In genomic region chr3:38485107-38485545, GRCm38 (mm10) we compare ENCODE assay signal across 8 mouse cellular contexts. TPM values are rescaled to one million over a fixed set of nuclear protein-coding genes. Genes with fewer than 3 reads are reported as not detected.
DNase-seq lines count a peak whose midpoint lies in the region; ATAC-seq and TF ChIP-seq lines count a peak whose summit lies in the region.

No protein-coding gene starts in this region.

- WGBS in liver, embryonic 11.5 days = 3% methylated on average over 26 of the region's 26 CpGs
- 2% methylated on average over 26 of the region's 26 CpGs for WGBS in stomach, postnatal 0 days

- intact Hi-C loops in gastrocnemius, adult 2 months (cut with DNase I) = no loop called here

- peak overlapping the region; percentile 71 for H3K4me2 ChIP-seq in liver, embryonic 11.5 days
- peak overlapping the region; percentile 57 for H3K4me2 ChIP-seq in stomach, postnatal 0 days (replicated peaks; ENCODE audit: low read depth)

- TF ChIP-seq EP300 in stomach, postnatal 0 days (optimal IDR thresholded peaks at IDR 0.05) = no peak

- no peaks in the 10 kb centered on the region for H3K36me3 ChIP-seq in testis, adult 2 months (ENCODE audit: control insufficient read depth, insufficient read depth, low read length)
- no peaks in the 10 kb centered on the region for H3K36me3 ChIP-seq in liver, embryonic 11.5 days (ENCODE audit: control insufficient read depth, insufficient read depth, low read length)
- H3K36me3 ChIP-seq in stomach, postnatal 0 days (ENCODE audit: control insufficient read depth, insufficient read depth, low read length) = no peaks in the 10 kb centered on the region

- H3K27me3 ChIP-seq in testis, adult 2 months (ENCODE audit: control insufficient read depth, insufficient read depth, low read length) = no peaks in the 10 kb centered on the region
- H3K27me3 ChIP-seq in liver, embryonic 11.5 days (replicated peaks; ENCODE audit: control insufficient read depth, insufficient read depth, low read length) = no peaks in the 10 kb centered on the region
- no peaks in the 10 kb centered on the region for H3K27me3 ChIP-seq in stomach, postnatal 0 days (ENCODE audit: control insufficient read depth, insufficient read depth, low read length)

- H3K9me3 ChIP-seq in liver, embryonic 11.5 days (ENCODE audit: control insufficient read depth, low read length) = no peaks in the 10 kb centered on the region
- no peaks in the 10 kb centered on the region for H3K9me3 ChIP-seq in stomach, postnatal 0 days (ENCODE audit: control insufficient read depth, low read length)

- TF ChIP-seq CTCF in gastrocnemius, adult 2 months (IDR thresholded peaks at IDR 0.05) = no peak
- TF ChIP-seq CTCF in testis, adult 2 months (IDR thresholded peaks at IDR 0.05; ENCODE audit: control insufficient read depth, insufficient read depth, insufficient replicate concordance, low read depth, low read length) = no peak
- TF ChIP-seq CTCF in stomach, postnatal 0 days (IDR thresholded peaks at IDR 0.05; ENCODE audit: low read depth) = no peak

- 0 out of 2 replicates have a peak overlapping the region, but pooled peaks have one; percentile 14 for H3K9ac ChIP-seq in liver, embryonic 11.5 days (ENCODE audit: low read depth, low read length)
- H3K9ac ChIP-seq in stomach, postnatal 0 days (ENCODE audit: low read length) = peak overlapping the region; percentile 59

- ATAC-seq in liver, embryonic 11.5 days (replicated peaks; ENCODE audit: low FRiP score) = no peak; the same call in 1 of the 2 replicates
- no peak; the same call in 1 of the 2 replicates for ATAC-seq in stomach, postnatal 0 days (ENCODE audit: low FRiP score, low TSS enrichment)
- ATAC-seq in frontal cortex, adult (ENCODE audit: low TSS enrichment) = no peak

- peak; percentile 16; the same call in 1 of the 2 replicates for TF ChIP-seq POLR2A in testis, adult 2 months (IDR thresholded peaks at IDR 0.05; ENCODE audit: control insufficient read depth, low read depth, low read length)

- H3K4me1 ChIP-seq in testis, adult 2 months (ENCODE audit: control insufficient read depth, insufficient read depth, low read length) = no peaks in the 10 kb centered on the region; the same call in none of the 2 replicates
- H3K4me1 ChIP-seq in liver, embryonic 11.5 days (replicated peaks; ENCODE audit: control insufficient read depth, insufficient read depth, low read length) = peaks cover 4% of the 10 kb centered on the region; the same call in 1 of the 2 replicates
- H3K4me1 ChIP-seq in stomach, postnatal 0 days (replicated peaks; ENCODE audit: control insufficient read depth, insufficient read depth) = no peaks in the 10 kb centered on the region

- peak overlapping the region; percentile 83 for H3K27ac ChIP-seq in gastrocnemius, adult 2 months
- H3K27ac ChIP-seq in testis, adult 2 months (ENCODE audit: control insufficient read depth, insufficient read depth, low read depth, low read length) = peak overlapping the region; percentile 68
- H3K27ac ChIP-seq in liver, embryonic 11.5 days (ENCODE audit: low read depth, low read length) = no peak overlapping the region
- H3K27ac ChIP-seq in stomach, postnatal 0 days (replicated peaks) = peak overlapping the region; percentile 78

- no peak for DNase-seq in gastrocnemius, adult 2 months
- DNase-seq in gastrocnemius, postnatal 10 days = no peak
- no peak for DNase-seq in testis, postnatal 10 days (ENCODE audit: low spot score)
- no peak for DNase-seq in liver, embryonic 11.5 days (ENCODE audit: low spot score)
- DNase-seq in stomach, postnatal 0 days (ENCODE audit: low spot score) = no peak
- no peak for DNase-seq in layer of hippocampus, adult 8-10 months (ENCODE audit: low spot score in 2 of 2)

- H3K4me3 ChIP-seq in gastrocnemius, adult 2 months = peak overlapping the region; percentile 92
- H3K4me3 ChIP-seq in testis, adult 2 months (ENCODE audit: control insufficient read depth, low read depth, low read length) = peak overlapping the region; percentile 98
- H3K4me3 ChIP-seq in liver, embryonic 11.5 days (ENCODE audit: low read depth, low read length) = peak overlapping the region; percentile 88
- peak overlapping the region; percentile 96 for H3K4me3 ChIP-seq in stomach, postnatal 0 days (ENCODE audit: low read depth, low read length)

RNA-seq across cellular contexts. Expression of gene Ankrd50, which starts 0.5 kb away (rescaled TPM):
- 10 to 100 TPM in 1 of 2 experiments, 1 to 10 TPM in 1; 7.8 to 11.9 TPM for total RNA-seq in gastrocnemius, adult 2 months (2021)
- total RNA-seq in gastrocnemius, postnatal 10 days (2021) = 10 to 100 TPM; 33.7 to 41.2 TPM
- polyA plus RNA-seq in testis, adult 2 months (2012; rRNA removed) = 8.8 and 8.9 TPM in 2 replicates
- 11.2 and 11.7 TPM in 2 replicates for polyA plus RNA-seq in liver, embryonic 11.5 days (2014; fragmentation: Nextera tagmentation; extraction: Ambion mirVana)
- polyA plus RNA-seq in stomach, postnatal 0 days (2015; fragmentation: Nextera tagmentation; extraction: Ambion mirVana) = 9.8 and 11.1 TPM in 2 replicates
- total RNA-seq in layer of hippocampus, adult 8-10 months (2022) = 10 to 100 TPM; 44.6 to 60.4 (median 47.6) TPM
